ENCODE assay signal across 12 mouse cellular contexts in the genomic region with DNA sequence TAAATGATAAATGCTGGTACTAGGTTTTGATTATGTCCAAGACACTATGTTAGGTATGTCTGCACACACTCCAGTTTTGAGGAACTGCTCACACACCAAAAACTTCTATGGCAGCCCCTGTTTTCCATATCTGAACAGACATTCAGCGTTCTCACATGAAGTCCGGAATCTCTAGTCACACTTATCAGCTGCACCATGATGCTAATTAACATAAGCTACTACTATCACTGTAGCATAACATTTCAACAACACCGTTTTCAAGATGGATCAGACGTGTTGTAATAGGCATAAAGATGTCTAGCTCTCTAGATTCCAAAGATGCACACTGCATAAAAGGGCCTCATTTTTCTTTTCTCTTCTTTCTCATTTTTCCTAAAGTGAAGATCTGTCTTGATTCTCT.
"Had no signal": no experiment of that assay in that cellular context is flagged by ENCODE, and none has a peak within 500 bp of the region (broad histone marks: within the 10 kb centered on the region; RNA-seq: fewer than 3 reads in every experiment).

No protein-coding gene starts in this region.

- DNase-seq: retina, postnatal 1 day; right cerebral cortex, adult 18-20 months; right cerebral cortex, postnatal 14 days; right cerebral cortex, postnatal 25 days; right cerebral cortex, postnatal 4 days; spleen, adult 18-20 months; thymus, adult 18-20 months; thymus, adult 2 months; thymus, postnatal 14 days; thymus, postnatal 25 days; thymus, postnatal 36 days; thymus, postnatal 4 days had no signal
